Mouse (Mus musculus) adipocyte (in vitro differentiated cells): Measurements from ENCODE around the gene Sin3b.

Experiments
- DNase-seq: peaks from one replicate; pipeline ENCODE4 v3.0.0-alpha.2; 2016; ENCODE audit warnings: low spot score

Sin3b gene

GRCm38 (mm10) chr8:72753781-72754180, 30.7 kb downstream of the Sin3b start:
- DNase-seq = no peak

DNA sequence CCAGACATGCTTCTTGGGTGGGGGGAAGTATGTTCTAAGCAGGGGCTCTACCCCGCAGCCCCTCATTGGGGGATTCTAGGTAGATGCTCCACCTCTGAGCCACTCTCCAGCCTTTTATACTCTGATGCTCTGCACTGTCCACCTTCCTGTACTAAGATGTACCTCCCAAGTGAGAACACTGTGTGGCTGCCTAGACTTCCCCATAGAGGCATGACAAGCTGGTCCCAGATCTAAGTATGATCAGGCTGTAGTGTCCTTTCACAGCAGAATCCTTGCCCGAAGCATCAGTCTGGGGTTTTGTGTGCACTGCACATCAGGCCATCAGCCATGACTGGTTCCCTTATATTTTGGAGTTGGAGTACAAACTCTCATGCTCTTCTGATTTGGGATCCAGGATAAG, 32.9 kb downstream of the Sin3b start:
- no peak for DNase-seq

GRCm38 (mm10) chr8:72756771-72757390, 33.8 kb downstream of the Sin3b start:
- DNase-seq = no peak

GRCm38 (mm10) chr8:72757426-72758195, 34.5 kb downstream of the Sin3b start:
- DNase-seq = no peak

GRCm38 (mm10) chr8:72758310-72758709, 35.2 kb downstream of the Sin3b start:
- peak; percentile 22 for DNase-seq

GRCm38 (mm10) chr8:72760216-72760615, 37.1 kb downstream of the Sin3b start:
- no peak for DNase-seq

GRCm38 (mm10) chr8:72761322-72762051, 38.4 kb downstream of the Sin3b start, which contains the start of gene F2rl3:
Gene F2rl3 (plus strand): TSS chr8:72761880.
- no peak for DNase-seq

- DNase-seq = no peak
Observed at GRCm38 (mm10) chr8:72762306-72762705, 39.2 kb downstream of the Sin3b start.

DNA sequence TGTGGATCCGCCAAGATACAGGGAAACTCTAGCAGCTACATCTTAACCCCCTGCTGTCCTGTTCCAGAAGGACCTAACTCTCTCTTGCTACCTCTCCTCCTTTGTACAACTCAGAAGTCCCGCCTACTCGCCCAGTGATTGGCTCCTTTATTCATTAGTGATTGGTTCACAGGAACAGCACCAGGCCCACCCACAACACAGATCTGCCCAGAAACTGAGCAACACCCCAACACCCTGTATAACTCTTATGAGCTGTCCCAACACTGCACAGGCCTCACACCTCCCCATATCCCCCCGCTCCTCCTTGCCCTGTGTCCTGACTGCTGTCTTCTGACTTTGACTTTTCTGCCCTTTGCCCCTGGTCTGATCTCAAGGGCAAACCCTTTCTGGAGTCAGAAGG, 42.6 kb downstream of the Sin3b start:
- no peak for DNase-seq

DNA sequence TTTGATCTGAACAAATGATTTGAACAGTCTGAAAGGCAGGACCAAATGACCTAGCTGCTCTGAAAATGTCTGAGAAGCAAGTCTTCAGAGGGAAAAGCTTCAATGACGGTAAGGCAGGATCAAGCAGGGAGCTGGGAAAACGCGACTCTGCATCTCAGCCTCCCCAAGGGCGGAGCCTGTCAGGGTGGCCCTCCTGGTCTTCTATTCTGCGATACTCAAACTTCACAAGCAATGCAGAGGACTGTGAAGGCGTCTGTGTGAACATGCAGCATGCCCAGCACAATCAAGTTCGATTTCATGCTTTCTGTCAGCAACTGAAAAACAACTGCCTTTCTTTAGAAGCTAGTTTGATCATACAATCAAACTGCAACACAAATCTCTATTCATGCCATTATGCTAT, 43.7 kb downstream of the Sin3b start:
- no peak for DNase-seq

GRCm38 (mm10) chr8:72777797-72778196, 54.7 kb downstream of the Sin3b start:
- DNase-seq = no peak

DNA sequence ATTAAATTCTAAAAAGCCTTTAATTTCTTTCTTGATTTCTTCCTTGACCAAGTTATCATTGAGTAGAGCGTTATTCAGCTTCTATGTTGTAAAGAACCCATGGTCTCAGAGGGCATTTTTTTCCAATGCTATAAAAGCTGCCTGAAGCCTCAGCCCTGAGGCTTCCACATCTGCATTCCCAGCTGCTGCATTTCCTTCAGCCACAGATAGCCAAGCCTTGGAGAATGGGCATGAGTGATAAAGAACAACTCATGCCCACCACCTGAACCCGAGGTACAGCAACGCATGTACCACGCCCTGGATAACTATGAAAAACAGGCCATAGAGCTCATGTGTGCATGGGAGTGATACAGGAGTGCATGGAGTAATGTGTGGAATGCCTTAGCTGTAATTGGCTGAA, 57.6 kb downstream of the Sin3b start:
- DNase-seq = no peak

DNA sequence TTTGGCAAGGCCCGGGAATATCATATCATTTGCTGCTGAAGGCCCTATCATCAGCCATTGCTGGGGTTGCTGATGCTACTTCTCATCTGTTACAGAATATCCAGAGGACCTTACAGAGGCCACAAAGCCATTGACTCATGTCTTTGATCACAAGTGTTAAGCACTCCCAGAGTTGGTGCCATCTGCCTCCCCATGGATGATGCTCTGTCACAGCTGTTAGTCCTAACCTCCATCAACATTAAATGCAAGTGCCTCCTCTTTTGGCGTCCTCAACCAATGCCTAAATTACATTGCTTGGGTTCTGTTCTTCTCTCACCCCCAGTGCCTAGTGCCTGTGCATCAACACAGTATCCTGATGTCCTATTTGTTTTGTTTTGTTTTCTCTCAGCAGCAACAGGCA, 78.5 kb downstream of the Sin3b start:
- DNase-seq = no peak
